Mouse (Mus musculus) embryonic facial prominence, embryonic 12.5 days (tissue): ENCODE data around the gene Hk1. TPM values are rescaled to one million over a fixed set of nuclear protein-coding genes. Genes with fewer than 3 reads are reported as not detected.

ENCODE experiments used
- ATAC-seq: fragments of 200-750 bp; cut with Nextera tagmentation; 2 replicates; pipeline ENCODE4 v1.8.0; 2017; ENCODE audit not compliant: insufficient number of reproducible peaks, insufficient read depth, low FRiP score, low TSS enrichment
- H3K27ac ChIP-seq: fragments of 300-500 bp; sonication (generic); 2 replicates; pipeline ENCODE4 v1.5.1; 2016; ENCODE audit warnings: mild to moderate bottlenecking
- H3K27me3 ChIP-seq: fragments of 300-500 bp; sonication (generic); 2 replicates; pipeline ENCODE4 v1.6.1; 2016; ENCODE audit warnings: mild to moderate bottlenecking, moderate library complexity
- H3K36me3 ChIP-seq: fragments of 300-500 bp; sonication (generic); 2 replicates; pipeline ENCODE4 v1.6.1; 2016; ENCODE audit warnings: mild to moderate bottlenecking
- H3K4me1 ChIP-seq: fragments of 300-500 bp; sonication (generic); 2 replicates; pipeline ENCODE4 v1.6.1; 2016
- H3K4me2 ChIP-seq: fragments of 300-500 bp; sonication (generic); replicated peaks from 2 replicates; pipeline ENCODE4 v1.6.1; 2016; ENCODE audit warnings: mild to moderate bottlenecking, moderate library complexity
- H3K4me3 ChIP-seq: fragments of 300-500 bp; sonication (generic); 2 replicates; pipeline ENCODE4 v1.5.1; 2016; ENCODE audit warnings: mild to moderate bottlenecking
- H3K9ac ChIP-seq: fragments of 300-500 bp; sonication (generic); 2 replicates; pipeline ENCODE4 v1.6.1; 2016; ENCODE audit warnings: mild to moderate bottlenecking, moderate library complexity
- H3K9me3 ChIP-seq: fragments of 300-500 bp; sonication (generic); 2 replicates; pipeline ENCODE4 v1.6.1; 2016; ENCODE audit warnings: mild to moderate bottlenecking, moderate library complexity
- WGBS: fragments of 180-500 bp; shearing (Covaris S2); methylation state at CpG from one replicate; pipeline ENCODE4 v1.1.7; 2016; 5-methylcytosine and 5-hydroxymethylcytosine counted together
- polyA plus RNA-seq: library from polyadenylated mRNA; unstranded; fragments of >200 nt; fragmentation: Nextera tagmentation; extraction: Ambion mirVana; gene quantifications from 2 replicates; pipeline ENCODE4 v1.2.1, GENCODE M21; 2016

Gene Hk1
- polyA plus RNA-seq, 1 experiment from 2014 or later: 40.4 TPM

DNA sequence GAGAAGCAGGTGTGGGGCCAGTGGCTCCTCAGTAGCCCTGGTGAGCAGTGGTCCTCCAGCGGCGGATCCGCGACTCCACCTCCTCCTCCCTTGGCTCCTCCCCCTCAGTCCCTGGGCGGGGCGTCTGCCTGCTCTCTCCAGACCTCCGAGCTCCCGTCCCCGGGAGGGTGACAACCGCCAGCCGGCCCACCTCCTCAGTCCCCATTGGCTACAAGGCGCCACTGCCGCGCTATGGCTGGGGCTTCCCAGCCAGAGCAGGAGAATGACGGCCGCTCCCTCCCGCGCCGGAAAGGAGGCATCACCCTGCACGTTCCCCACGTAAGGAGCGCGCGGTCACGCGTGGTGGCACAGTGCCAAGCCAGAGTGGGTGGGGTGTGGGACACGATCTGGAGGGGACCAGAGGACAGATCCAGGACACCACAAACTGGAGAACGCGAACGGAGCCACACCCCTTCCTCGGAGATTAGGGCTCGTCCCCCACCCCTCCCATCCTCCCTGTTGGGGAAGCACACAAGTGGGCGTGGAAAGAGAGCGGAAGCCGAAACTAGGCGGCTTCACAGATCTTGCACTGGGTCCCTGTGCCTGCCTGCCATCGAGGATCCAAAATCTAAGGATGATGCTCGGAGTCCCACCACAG lies 39.5 kb downstream of the Hk1 start:
- H3K9ac ChIP-seq: peak overlapping the region; percentile 67
- H3K36me3 ChIP-seq: no peaks in the 10 kb centered on the region
- H3K4me3 ChIP-seq: peak overlapping the region; percentile 67
- ATAC-seq: peak; percentile 96
- H3K9me3 ChIP-seq: no peaks in the 10 kb centered on the region
- peaks cover 29% of the 10 kb centered on the region; the same call in 1 of the 2 replicates for H3K4me1 ChIP-seq
- H3K27me3 ChIP-seq: no peaks in the 10 kb centered on the region; the same call in 1 of the 2 replicates
- WGBS: under 1% methylated on average over 38 of the region's 38 CpGs
- H3K4me2 ChIP-seq: peak overlapping the region; percentile 93
- peak overlapping the region; percentile 83 for H3K27ac ChIP-seq

DNA sequence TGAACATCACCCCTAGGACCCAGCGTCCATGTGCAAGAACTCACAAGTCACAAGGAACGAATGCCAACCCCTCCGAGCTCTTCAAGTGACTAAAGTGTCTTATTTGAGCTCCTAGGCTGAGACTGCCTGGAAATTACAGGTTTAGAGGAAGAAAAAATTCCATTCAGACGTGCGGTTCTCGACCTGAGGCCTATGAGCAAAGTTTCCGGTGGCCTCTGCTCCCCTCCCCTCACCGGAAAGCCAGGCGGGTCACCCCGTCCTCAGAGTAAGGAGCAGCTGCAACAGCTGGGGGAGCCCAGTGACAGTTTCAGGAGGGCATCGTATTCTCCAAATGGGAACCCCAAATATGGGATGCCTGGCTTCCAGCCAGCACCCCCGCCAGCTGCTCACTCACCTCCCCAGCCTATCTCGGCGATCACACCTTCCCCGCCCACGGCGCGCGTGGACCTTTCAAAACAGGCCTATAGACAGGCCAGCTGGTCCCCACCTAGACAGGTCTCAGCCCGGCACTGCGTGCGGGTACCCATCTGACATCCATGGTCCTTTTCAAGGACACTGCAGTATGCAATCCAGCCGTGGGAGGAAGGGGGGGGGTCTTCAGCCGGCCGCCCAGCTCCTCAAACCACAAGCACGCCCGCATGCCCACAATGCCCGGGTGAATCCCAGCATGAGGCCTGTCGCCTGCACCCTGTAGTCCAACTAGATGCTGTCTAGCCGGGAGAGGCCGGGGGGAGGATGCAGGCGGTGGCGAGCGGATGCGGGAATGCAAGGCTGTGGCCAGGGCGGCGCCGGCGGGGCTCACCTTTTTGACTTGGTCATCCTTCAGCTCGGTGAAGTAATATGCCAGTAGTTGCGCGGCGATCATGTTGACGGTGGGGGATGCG lies 40.3 kb downstream of the Hk1 start:
- Histone ChIP-seq H3K4me1 (peaks cover 31% of the 10 kb centered on the region; the same call in 1 of the 2 replicates), H3K9me3 (no peaks in the 10 kb centered on the region), H3K4me2 (peak overlapping the region; percentile 93), H3K4me3 (peak overlapping the region; percentile 67), H3K27ac (peak overlapping the region; percentile 70), H3K9ac (peak overlapping the region; percentile 67), H3K27me3 (no peaks in the 10 kb centered on the region; the same call in 1 of the 2 replicates), H3K36me3 (no peaks in the 10 kb centered on the region)
- WGBS: 3% methylated on average over 45 of the region's 45 CpGs
- ATAC-seq: peak; percentile 3; the same call in 1 of the 2 replicates

DNA sequence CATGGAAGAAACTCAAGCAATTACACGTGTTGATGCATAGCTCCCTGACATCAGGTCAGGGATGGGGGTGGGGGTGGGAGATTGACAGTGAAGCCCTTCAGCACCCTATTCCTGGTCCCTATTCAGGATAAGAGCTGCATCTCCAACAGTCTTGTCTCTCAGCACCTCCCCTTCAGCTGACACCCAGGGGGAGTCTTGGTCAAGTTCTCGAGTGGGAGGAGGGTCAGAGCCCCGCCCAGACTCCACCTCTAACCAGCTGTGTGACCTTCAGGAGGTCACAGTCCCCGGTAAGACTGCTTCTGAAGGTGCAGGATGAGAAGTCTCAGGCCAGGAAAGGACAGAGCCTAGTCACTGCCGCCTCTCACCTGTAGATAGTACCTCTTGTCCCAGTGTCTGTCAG lies 41.1 kb downstream of the Hk1 start:
- H3K4me1 ChIP-seq: peaks cover 31% of the 10 kb centered on the region; the same call in 1 of the 2 replicates
- no peaks in the 10 kb centered on the region; the same call in 1 of the 2 replicates for H3K27me3 ChIP-seq
- peak overlapping the region; percentile 93 for H3K4me2 ChIP-seq
- ATAC-seq: no peak
- H3K9ac ChIP-seq: no peak overlapping the region
- no peaks in the 10 kb centered on the region for H3K9me3 ChIP-seq
- no peaks in the 10 kb centered on the region for H3K36me3 ChIP-seq
- peak overlapping the region; percentile 67 for H3K4me3 ChIP-seq
- 30% methylated on average over 5 of the region's 5 CpGs for WGBS
- H3K27ac ChIP-seq: no peak overlapping the region

- H3K27ac ChIP-seq: no peak overlapping the region
- peak overlapping the region; percentile 93 for H3K4me2 ChIP-seq
- H3K9ac ChIP-seq: no peak overlapping the region
- no peaks in the 10 kb centered on the region for H3K9me3 ChIP-seq
- no peaks in the 10 kb centered on the region for H3K27me3 ChIP-seq
- no peak overlapping the region for H3K4me3 ChIP-seq
- H3K4me1 ChIP-seq: peaks cover 31% of the 10 kb centered on the region; the same call in 1 of the 2 replicates
- no peak for ATAC-seq
- 33% methylated on average over 9 of the region's 9 CpGs for WGBS
- no peaks in the 10 kb centered on the region for H3K36me3 ChIP-seq
Observed at GRCm38 (mm10) chr10:62338176-62338575, 41.5 kb downstream of the Hk1 start.

DNA sequence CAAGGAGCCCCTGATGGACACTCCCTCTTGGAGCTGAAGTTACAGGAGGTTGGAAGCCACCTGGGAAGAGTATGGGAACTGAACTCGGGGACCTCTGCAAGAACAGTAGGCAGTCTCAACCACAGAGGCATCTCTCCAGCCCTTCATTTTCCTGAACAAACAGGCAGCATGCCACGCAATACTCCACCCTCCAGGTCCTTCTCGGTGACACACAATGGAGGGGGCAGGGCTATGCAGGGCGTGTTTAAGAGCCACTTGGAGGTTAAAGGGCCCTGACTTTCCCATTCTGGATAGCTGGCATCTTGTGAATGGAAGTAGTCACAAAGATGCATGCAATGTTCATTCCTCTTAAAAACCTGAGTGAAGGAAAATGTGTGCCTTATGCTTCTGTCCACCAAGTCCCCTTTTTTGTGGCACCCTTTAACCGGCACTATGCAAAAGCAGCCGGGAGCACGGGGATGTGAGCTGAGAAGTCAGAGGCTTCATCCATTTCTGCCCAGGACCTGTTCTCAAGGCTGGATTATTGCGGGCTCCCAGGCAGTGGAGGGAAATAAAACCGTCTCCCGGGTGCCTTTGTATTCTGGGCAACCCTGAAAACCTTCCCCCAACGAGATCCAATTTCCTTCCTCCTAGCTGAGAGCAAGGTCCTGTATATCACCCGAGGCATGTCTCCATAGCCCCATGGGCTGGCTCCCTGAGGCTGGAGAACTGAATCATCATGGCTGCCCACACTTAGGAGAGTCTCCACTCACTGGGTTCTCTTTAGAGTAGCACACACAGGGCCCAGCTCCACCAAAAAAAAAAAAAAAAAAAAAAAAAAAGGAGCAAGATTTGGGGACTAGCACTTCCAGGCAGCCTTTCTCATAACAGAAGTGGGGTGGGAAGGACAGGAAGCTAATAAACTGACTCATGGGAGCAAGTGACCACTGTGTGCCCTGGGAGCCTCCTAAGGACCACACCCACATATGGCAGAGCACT lies 42.8 kb downstream of the Hk1 start:
- Histone ChIP-seq H3K9ac (no peak overlapping the region), H3K9me3 (no peaks in the 10 kb centered on the region), H3K4me3 (no peak overlapping the region), H3K27ac (peak overlapping the region; percentile 30), H3K27me3 (no peaks in the 10 kb centered on the region), H3K36me3 (no peaks in the 10 kb centered on the region), H3K4me2 (no peak overlapping the region), H3K4me1 (peaks cover 31% of the 10 kb centered on the region; the same call in 1 of the 2 replicates)
- 22% methylated on average over 12 of the region's 12 CpGs for WGBS
- ATAC-seq: no peak

DNA sequence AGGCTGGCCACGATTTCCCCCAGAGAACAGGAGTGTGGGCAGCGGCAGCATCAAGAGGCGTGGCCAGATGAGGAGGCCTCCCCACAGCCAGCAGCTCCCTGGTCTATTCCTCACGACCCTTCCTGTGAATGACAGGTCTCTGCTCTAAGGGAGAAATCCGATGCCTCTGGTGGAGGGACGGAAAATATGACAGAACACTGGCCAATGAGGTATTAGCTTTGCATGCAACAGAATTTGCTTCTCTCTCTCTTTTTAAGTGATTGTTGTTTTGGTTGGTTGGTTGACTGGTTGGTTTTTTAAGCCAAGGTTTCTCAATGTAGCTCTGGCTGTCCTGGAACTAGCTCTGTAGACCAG lies 44.3 kb downstream of the Hk1 start:
- Histone ChIP-seq H3K9me3 (no peaks in the 10 kb centered on the region), H3K4me2 (no peak overlapping the region), H3K4me1 (peaks cover 25% of the 10 kb centered on the region; the same call in 1 of the 2 replicates), H3K36me3 (no peaks in the 10 kb centered on the region), H3K27ac (peak overlapping the region; percentile 43), H3K4me3 (no peak overlapping the region), H3K9ac (no peak overlapping the region), H3K27me3 (no peaks in the 10 kb centered on the region)
- no peak for ATAC-seq
- WGBS: 14% methylated on average over 6 of the region's 6 CpGs

DNA sequence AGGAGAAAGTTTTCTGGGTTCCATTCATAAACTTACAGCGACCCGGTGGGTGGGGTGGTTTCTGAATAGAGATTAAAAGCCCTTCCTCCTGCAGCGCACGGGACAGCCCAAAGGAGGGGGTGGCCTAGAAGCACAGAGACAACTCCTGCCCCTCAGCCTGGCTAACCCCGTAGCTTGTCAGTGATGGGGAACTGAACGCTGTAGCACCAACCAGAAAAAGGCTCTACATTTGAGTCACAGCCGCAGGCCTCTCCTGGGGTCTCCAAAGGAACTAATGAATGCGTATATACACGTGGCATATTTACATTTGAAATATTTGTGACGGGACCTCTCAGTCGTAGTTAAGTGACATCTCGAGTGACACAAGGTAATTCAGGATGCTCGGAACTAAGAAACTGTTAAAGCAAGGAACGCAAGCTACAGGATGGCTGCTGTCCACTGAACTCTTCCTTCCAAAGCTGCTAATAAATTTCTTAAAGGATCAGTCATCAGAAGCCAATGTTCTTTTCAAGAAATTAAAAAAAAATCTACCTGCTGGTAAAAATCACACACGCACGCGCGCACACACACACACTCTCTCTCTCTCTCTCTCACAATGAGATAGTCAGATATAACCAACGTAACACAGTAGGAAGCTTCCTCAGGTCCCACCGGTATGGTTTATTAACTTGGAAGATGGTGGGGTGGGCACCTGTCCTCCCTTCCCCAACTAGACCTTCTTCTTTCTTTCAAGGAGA lies 44.9 kb downstream of the Hk1 start:
- Histone ChIP-seq H3K27me3 (no peaks in the 10 kb centered on the region), H3K9ac (no peak overlapping the region), H3K4me1 (peaks cover 26% of the 10 kb centered on the region; the same call in 1 of the 2 replicates), H3K4me3 (no peak overlapping the region), H3K36me3 (no peaks in the 10 kb centered on the region), H3K9me3 (no peaks in the 10 kb centered on the region), H3K4me2 (no peak overlapping the region), H3K27ac (no peak overlapping the region; the same call in 1 of the 2 replicates)
- no peak for ATAC-seq
- 52% methylated on average over 20 of the region's 20 CpGs for WGBS

DNA sequence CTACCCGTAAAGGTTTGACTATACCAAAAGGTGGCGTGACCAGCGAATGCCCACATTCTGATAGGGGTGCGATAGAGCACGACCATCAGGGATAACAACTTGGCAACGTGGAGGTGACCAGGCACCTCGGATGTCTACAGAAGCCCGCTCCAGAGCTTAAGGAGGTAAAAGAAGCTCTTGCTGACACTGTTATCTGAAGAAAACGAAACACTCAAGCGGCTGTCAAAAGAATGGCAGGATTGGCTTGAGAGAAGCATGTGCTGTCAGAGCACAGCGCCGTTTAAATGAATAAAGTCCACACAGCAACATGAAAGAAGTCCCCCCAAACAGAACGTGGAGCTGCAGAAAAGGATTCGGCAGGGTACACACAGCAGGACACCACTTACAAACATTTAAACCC lies 46.4 kb downstream of the Hk1 start:
- peaks cover 21% of the 10 kb centered on the region; the same call in 1 of the 2 replicates for H3K4me1 ChIP-seq
- no peaks in the 10 kb centered on the region for H3K9me3 ChIP-seq
- H3K9ac ChIP-seq: no peak overlapping the region
- no peak for ATAC-seq
- no peaks in the 10 kb centered on the region for H3K36me3 ChIP-seq
- H3K27me3 ChIP-seq: no peaks in the 10 kb centered on the region
- H3K4me2 ChIP-seq: no peak overlapping the region
- H3K4me3 ChIP-seq: no peak overlapping the region
- H3K27ac ChIP-seq: no peak overlapping the region
- WGBS: 83% methylated on average over 14 of the region's 14 CpGs

DNA sequence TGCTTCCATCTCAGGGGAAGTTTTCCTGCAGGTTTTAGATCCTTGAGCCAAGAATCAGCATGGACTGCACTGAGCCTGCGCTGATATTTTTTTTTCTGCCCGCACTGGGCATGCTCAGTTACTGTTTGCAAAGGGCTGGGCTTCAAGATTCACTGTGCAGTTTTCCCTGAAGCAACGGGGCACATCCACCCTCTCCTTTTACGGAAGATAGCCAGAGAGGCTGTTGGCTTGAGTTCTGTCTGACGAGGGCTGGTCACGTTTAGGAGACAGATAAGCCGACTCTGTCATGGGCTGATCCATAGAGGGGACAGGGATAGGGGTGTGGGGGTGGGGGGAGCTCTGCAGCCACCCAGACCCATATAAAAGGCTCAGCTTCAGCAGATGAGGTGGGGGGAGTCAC lies 47.2 kb downstream of the Hk1 start:
- Histone ChIP-seq H3K27me3 (no peaks in the 10 kb centered on the region), H3K4me3 (no peak overlapping the region), H3K4me1 (peaks cover 18% of the 10 kb centered on the region; the same call in 1 of the 2 replicates), H3K9ac (no peak overlapping the region), H3K27ac (no peak overlapping the region), H3K36me3 (no peaks in the 10 kb centered on the region), H3K9me3 (no peaks in the 10 kb centered on the region), H3K4me2 (peak overlapping the region; percentile 14; the same call in 1 of the 2 replicates)
- no peak for ATAC-seq
- whole genome bisulfite sequencing: 56% methylated on average over 7 of the region's 7 CpGs

GRCm38 (mm10) chr10:62331771-62332170 lies 47.9 kb downstream of the Hk1 start:
- H3K4me1 ChIP-seq: peaks cover 11% of the 10 kb centered on the region; the same call in 1 of the 2 replicates

More at GRCm38 (mm10) chr10:62331771-62332170, 47.9 kb downstream of the Hk1 start:
- 79% methylated on average over 11 of the region's 12 CpGs for WGBS
- no peak overlapping the region for H3K9ac ChIP-seq
- H3K36me3 ChIP-seq: 0 out of 2 replicates have a peak, but pooled peaks cover under 1% of the 10 kb centered on the region
- H3K27ac ChIP-seq: no peak overlapping the region
- ATAC-seq: no peak
- H3K4me2 ChIP-seq: no peak overlapping the region
- H3K4me3 ChIP-seq: no peak overlapping the region
- H3K9me3 ChIP-seq: no peaks in the 10 kb centered on the region
- no peaks in the 10 kb centered on the region for H3K27me3 ChIP-seq
